Mouse (Mus musculus): ENCODE data around the gene Dnah3. TPM values are rescaled to one million over a fixed set of nuclear protein-coding genes. Genes with fewer than 3 reads are reported as not detected.

Gene Dnah3
- polyA plus RNA-seq, 1 experiment = 34.6 TPM

GRCm38 (mm10) chr7:120117529-120117928, 22.4 kb upstream of the Dnah3 start:
- TF ChIP-seq CTCF (IDR thresholded peaks at IDR 0.05; ENCODE audit: control insufficient read depth, insufficient read depth, insufficient replicate concordance, low read depth, low read length) (no peak), POLR2A (IDR thresholded peaks at IDR 0.05; ENCODE audit: control insufficient read depth, low read depth, low read length) (no peak)
- H3K4me3 ChIP-seq (ENCODE audit: control insufficient read depth, low read depth, low read length) = no peak overlapping the region
- H3K27ac ChIP-seq (ENCODE audit: control insufficient read depth, insufficient read depth, low read depth, low read length) = no peak overlapping the region
- no peaks in the 10 kb centered on the region for H3K27me3 ChIP-seq (ENCODE audit: control insufficient read depth, insufficient read depth, low read length)
- no peaks in the 10 kb centered on the region for H3K4me1 ChIP-seq (ENCODE audit: control insufficient read depth, insufficient read depth, low read length)
- H3K36me3 ChIP-seq (ENCODE audit: control insufficient read depth, insufficient read depth, low read length) = no peaks in the 10 kb centered on the region

- Histone ChIP-seq H3K27ac (ENCODE audit: control insufficient read depth, insufficient read depth, low read depth, low read length) (no peak overlapping the region), H3K4me1 (ENCODE audit: control insufficient read depth, insufficient read depth, low read length) (no peaks in the 10 kb centered on the region), H3K36me3 (ENCODE audit: control insufficient read depth, insufficient read depth, low read length) (no peaks in the 10 kb centered on the region), H3K27me3 (ENCODE audit: control insufficient read depth, insufficient read depth, low read length) (no peaks in the 10 kb centered on the region), H3K4me3 (ENCODE audit: control insufficient read depth, low read depth, low read length) (no peak overlapping the region)
- TF ChIP-seq CTCF (IDR thresholded peaks at IDR 0.05; ENCODE audit: control insufficient read depth, insufficient read depth, insufficient replicate concordance, low read depth, low read length) (no peak), POLR2A (IDR thresholded peaks at IDR 0.05; ENCODE audit: control insufficient read depth, low read depth, low read length) (no peak)
Observed at GRCm38 (mm10) chr7:120116976-120117375, 21.9 kb upstream of the Dnah3 start.

- H3K36me3 ChIP-seq (ENCODE audit: control insufficient read depth, insufficient read depth, low read length) = no peaks in the 10 kb centered on the region
- TF ChIP-seq CTCF (IDR thresholded peaks at IDR 0.05; ENCODE audit: control insufficient read depth, insufficient read depth, insufficient replicate concordance, low read depth, low read length) = no peak
- TF ChIP-seq POLR2A (IDR thresholded peaks at IDR 0.05; ENCODE audit: control insufficient read depth, low read depth, low read length) = no peak
- H3K4me3 ChIP-seq (ENCODE audit: control insufficient read depth, low read depth, low read length) = no peak overlapping the region
- H3K27me3 ChIP-seq (ENCODE audit: control insufficient read depth, insufficient read depth, low read length) = no peaks in the 10 kb centered on the region
- H3K27ac ChIP-seq (ENCODE audit: control insufficient read depth, insufficient read depth, low read depth, low read length) = no peak overlapping the region
- H3K4me1 ChIP-seq (ENCODE audit: control insufficient read depth, insufficient read depth, low read length) = no peaks in the 10 kb centered on the region
Observed at GRCm38 (mm10) chr7:120109676-120110075, 14.6 kb upstream of the Dnah3 start.

- no peak for TF ChIP-seq CTCF (IDR thresholded peaks at IDR 0.05; ENCODE audit: control insufficient read depth, insufficient read depth, insufficient replicate concordance, low read depth, low read length)
- TF ChIP-seq POLR2A (IDR thresholded peaks at IDR 0.05; ENCODE audit: control insufficient read depth, low read depth, low read length) = no peak
- no peaks in the 10 kb centered on the region for H3K36me3 ChIP-seq (ENCODE audit: control insufficient read depth, insufficient read depth, low read length)
- H3K27me3 ChIP-seq (ENCODE audit: control insufficient read depth, insufficient read depth, low read length) = no peaks in the 10 kb centered on the region
- no peak overlapping the region for H3K27ac ChIP-seq (ENCODE audit: control insufficient read depth, insufficient read depth, low read depth, low read length)
- H3K4me1 ChIP-seq (ENCODE audit: control insufficient read depth, insufficient read depth, low read length) = peaks cover 18% of the 10 kb centered on the region
- H3K4me3 ChIP-seq (ENCODE audit: control insufficient read depth, low read depth, low read length) = no peak overlapping the region
Observed at GRCm38 (mm10) chr7:120106356-120106755, 11.3 kb upstream of the Dnah3 start.

- Histone ChIP-seq H3K27ac (ENCODE audit: control insufficient read depth, insufficient read depth, low read depth, low read length) (no peak overlapping the region), H3K4me1 (ENCODE audit: control insufficient read depth, insufficient read depth, low read length) (peaks cover 18% of the 10 kb centered on the region), H3K27me3 (ENCODE audit: control insufficient read depth, insufficient read depth, low read length) (no peaks in the 10 kb centered on the region), H3K4me3 (ENCODE audit: control insufficient read depth, low read depth, low read length) (no peak overlapping the region), H3K36me3 (ENCODE audit: control insufficient read depth, insufficient read depth, low read length) (no peaks in the 10 kb centered on the region)
- TF ChIP-seq CTCF (IDR thresholded peaks at IDR 0.05; ENCODE audit: control insufficient read depth, insufficient read depth, insufficient replicate concordance, low read depth, low read length) (no peak), POLR2A (IDR thresholded peaks at IDR 0.05; ENCODE audit: control insufficient read depth, low read depth, low read length) (no peak)
Observed at GRCm38 (mm10) chr7:120104975-120105374, 9.9 kb upstream of the Dnah3 start.

- H3K4me3 ChIP-seq (ENCODE audit: control insufficient read depth, low read depth, low read length) = peak overlapping the region; percentile 76
- TF ChIP-seq POLR2A (IDR thresholded peaks at IDR 0.05; ENCODE audit: control insufficient read depth, low read depth, low read length) = 0 out of 2 replicates have a peak, but pooled peaks have one; percentile 36
- no peak for TF ChIP-seq CTCF (IDR thresholded peaks at IDR 0.05; ENCODE audit: control insufficient read depth, insufficient read depth, insufficient replicate concordance, low read depth, low read length)
- peak overlapping the region; percentile 80 for H3K27ac ChIP-seq (ENCODE audit: control insufficient read depth, insufficient read depth, low read depth, low read length)
- no peaks in the 10 kb centered on the region for H3K36me3 ChIP-seq (ENCODE audit: control insufficient read depth, insufficient read depth, low read length)
- peaks cover 18% of the 10 kb centered on the region for H3K4me1 ChIP-seq (ENCODE audit: control insufficient read depth, insufficient read depth, low read length)
- no peaks in the 10 kb centered on the region for H3K27me3 ChIP-seq (ENCODE audit: control insufficient read depth, insufficient read depth, low read length)
Observed at GRCm38 (mm10) chr7:120103019-120103567, 8.0 kb upstream of the Dnah3 start.

GRCm38 (mm10) chr7:120102164-120102972, 7.3 kb upstream of the Dnah3 start, which contains the start of gene Tmem159:
Gene Tmem159, plus strand, starts transcription at chr7:120102353.
- no peaks in the 10 kb centered on the region for H3K27me3 ChIP-seq (ENCODE audit: control insufficient read depth, insufficient read depth, low read length)
- H3K36me3 ChIP-seq (ENCODE audit: control insufficient read depth, insufficient read depth, low read length) = no peaks in the 10 kb centered on the region
- H3K4me3 ChIP-seq (ENCODE audit: control insufficient read depth, low read depth, low read length) = peak within 1 kb of the TSS; percentile 76
- H3K4me1 ChIP-seq (ENCODE audit: control insufficient read depth, insufficient read depth, low read length) = peaks cover 20% of the 10 kb centered on the region
- H3K27ac ChIP-seq (ENCODE audit: control insufficient read depth, insufficient read depth, low read depth, low read length) = peak within 1 kb of the TSS; percentile 80
- TF ChIP-seq POLR2A (IDR thresholded peaks at IDR 0.05; ENCODE audit: control insufficient read depth, low read depth, low read length) (peak; percentile 36; the same call in 1 of the 2 replicates), CTCF (IDR thresholded peaks at IDR 0.05; ENCODE audit: control insufficient read depth, insufficient read depth, insufficient replicate concordance, low read depth, low read length) (peak; percentile 15; the same call in 1 of the 2 replicates)

Measured in testis, adult 2 months (tissue).